Mouse (Mus musculus): ENCODE results near the gene Nenf.
A peak's percentile ranks its signal among the peaks of the same experiment; 100 is the strongest.

DNA sequence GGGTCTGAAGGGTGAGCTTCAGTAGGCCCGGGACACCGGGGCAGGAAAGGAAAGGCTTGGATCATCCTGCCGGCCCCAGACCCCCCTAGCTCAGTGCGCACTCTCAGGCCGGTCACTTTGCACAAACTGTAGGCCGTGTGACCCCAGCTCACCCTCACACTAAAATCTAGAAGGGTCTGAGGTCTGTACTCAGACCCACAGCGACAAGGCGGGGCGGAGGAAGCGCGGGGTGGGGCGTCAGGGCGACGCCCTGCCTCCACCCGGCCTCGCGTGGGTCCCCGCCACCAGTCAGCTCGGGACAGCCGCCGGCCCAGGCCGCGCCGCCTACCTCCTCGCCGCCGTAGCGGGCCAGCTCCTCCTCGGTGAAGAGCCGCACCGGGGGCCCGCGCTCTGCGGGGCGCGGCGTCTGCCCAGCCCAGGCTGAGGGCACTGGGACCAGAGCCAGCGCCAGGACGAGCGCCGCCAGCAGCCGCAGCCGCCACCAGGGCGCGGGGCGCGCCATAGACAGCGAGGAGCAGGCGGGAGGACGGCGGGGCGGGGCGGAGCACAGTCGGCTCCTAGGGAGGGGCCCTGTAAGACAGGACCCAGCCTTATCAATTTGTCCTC lies at the start of gene Nenf:
- TF ChIP-seq CTCF (IDR thresholded peaks at IDR 0.05; ENCODE audit: control insufficient read depth, insufficient read depth, insufficient replicate concordance, low read depth, low read length) = no peak
- 0 out of 2 replicates have a peak, but pooled peaks have one; percentile 21 for TF ChIP-seq POLR2A (IDR thresholded peaks at IDR 0.05; ENCODE audit: control insufficient read depth, low read depth, low read length)
